Mouse (Mus musculus): ENCODE data around the gene Gm21866. TPM values are rescaled to one million over a fixed set of nuclear protein-coding genes. Genes with fewer than 3 reads are reported as not detected.
"Not testable (repeated sequence)": the region's sequence is repeated elsewhere in the genome, so short reads cannot be mapped to it uniquely, and the experiment has no call there.

Gm21866 gene
- not detected in 2 replicates for polyA plus RNA-seq (2016; fragmentation: Nextera tagmentation; extraction: Ambion mirVana)

DNA sequence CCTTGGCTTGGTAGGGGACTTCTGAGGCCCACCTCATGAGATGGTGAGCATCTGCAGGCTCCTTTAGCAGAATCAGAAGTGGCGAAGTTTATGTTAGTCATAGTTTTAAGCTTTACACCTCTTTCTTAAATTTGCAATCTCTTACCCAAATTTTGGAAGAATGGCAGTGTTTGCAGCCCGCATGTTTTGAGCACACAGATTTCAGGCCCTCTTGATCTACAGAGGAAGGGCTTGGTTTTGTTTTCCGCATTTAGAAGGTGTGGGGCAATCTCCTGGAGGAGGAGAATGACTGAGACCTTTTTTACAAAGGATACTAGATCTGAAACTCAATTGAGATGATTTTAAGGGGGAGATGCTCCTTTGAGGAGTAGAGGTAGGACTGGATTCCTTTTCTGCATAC is at the start of gene Gm21866:
TSS of gene Gm21866 (minus strand) at position 101 of the 400 bp plus-strand sequence.
- not testable (repeated sequence) for H3K4me3 ChIP-seq; H3K27ac ChIP-seq (replicated peaks); H3K4me1 ChIP-seq; H3K9ac ChIP-seq (replicated peaks); H3K9me3 ChIP-seq; H3K27me3 ChIP-seq; ATAC-seq (ENCODE audit: low FRiP score, low read depth); H3K4me2 ChIP-seq (replicated peaks); H3K36me3 ChIP-seq
- 83% methylated on average over 1 of the region's 3 CpGs for WGBS

DNA sequence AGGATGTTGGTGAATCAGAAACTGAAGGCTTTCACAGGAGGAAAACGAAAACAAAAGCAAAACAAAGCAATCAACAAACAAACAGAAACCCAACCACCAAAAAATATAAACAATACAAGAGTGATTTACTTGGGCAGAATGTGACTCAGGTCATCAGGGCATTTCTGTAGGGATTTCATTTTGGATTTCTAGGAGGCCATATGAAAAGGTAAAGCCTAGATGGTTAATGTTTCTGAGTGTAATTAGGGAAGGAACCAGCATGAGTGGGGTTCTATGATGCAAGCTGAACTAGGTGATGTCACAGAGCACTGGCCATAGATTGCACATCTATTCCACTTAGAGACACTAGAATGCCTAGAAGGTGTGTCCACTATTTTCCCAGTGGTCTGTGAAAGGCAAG is 28.3 kb upstream of the Gm21866 start, which contains the start of gene Gm20773:
TSS of gene Gm20773 (plus strand) at position 301 of the 400 bp plus-strand sequence.
- not testable (repeated sequence) for ATAC-seq (ENCODE audit: low FRiP score, low read depth); H3K36me3 ChIP-seq; H3K9me3 ChIP-seq; H3K27me3 ChIP-seq; H3K9ac ChIP-seq (replicated peaks); H3K4me1 ChIP-seq; H3K4me3 ChIP-seq; H3K4me2 ChIP-seq (replicated peaks); H3K27ac ChIP-seq (replicated peaks)
- WGBS, result no CpG with 5 or more reads among the region's 1 CpGs

Other genes starting within 250 kb of the Gm21866 start
- gene Gm21828, start 241.7 kb downstream of the Gm21866 start, polyA plus RNA-seq (2016; fragmentation: Nextera tagmentation; extraction: Ambion mirVana), result not detected in 2 replicates
- not detected in 2 replicates for gene Gm21440, start 213.2 kb downstream of the Gm21866 start, polyA plus RNA-seq (2016; fragmentation: Nextera tagmentation; extraction: Ambion mirVana)
- gene Gm21454, start 213.1 kb downstream of the Gm21866 start, polyA plus RNA-seq (2016; fragmentation: Nextera tagmentation; extraction: Ambion mirVana), result not detected in 2 replicates
- not detected in 2 replicates for gene Gm21725, start 116.5 kb downstream of the Gm21866 start, polyA plus RNA-seq (2016; fragmentation: Nextera tagmentation; extraction: Ambion mirVana)
- gene Gm20773, start 28.4 kb upstream of the Gm21866 start, polyA plus RNA-seq (2016; fragmentation: Nextera tagmentation; extraction: Ambion mirVana), result not detected in 2 replicates

Data from midbrain, embryonic 12.5 days (tissue).